Mouse (Mus musculus): ENCODE data around the gene Stac3. TPM values are rescaled to one million over a fixed set of nuclear protein-coding genes. Genes with fewer than 3 reads are reported as not detected.

Stac3 gene
- polyA plus RNA-seq, 1 experiment: 3.8 TPM

DNA sequence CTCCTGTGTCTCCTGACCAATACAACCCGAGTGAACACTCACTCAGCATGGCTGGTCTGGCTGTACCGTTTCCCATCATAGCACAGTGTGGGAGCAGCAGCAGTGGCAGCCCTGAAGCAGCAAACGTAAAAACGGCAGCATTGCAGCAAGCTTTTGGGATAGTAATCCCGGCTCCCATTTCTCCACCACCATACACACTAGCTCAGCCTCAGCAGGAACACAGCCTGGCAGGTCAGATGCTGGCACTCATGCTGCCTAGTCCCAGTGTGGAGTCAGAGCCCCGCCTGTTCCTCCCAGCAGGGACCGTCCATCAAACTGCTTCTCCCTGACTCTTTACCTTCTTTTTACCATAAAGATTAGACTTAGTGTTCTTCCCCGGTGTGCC, 10.4 kb upstream of the Stac3 start:
- H3K4me1 ChIP-seq (ENCODE audit: control insufficient read depth, insufficient read depth, insufficient read length, low read length): no peaks in the 10 kb centered on the region
- no peak overlapping the region for H3K4me3 ChIP-seq (ENCODE audit: insufficient read depth, low read depth, low read length)
- no peak overlapping the region for H3K27ac ChIP-seq (replicated peaks; ENCODE audit: low read depth, low read length)

DNA sequence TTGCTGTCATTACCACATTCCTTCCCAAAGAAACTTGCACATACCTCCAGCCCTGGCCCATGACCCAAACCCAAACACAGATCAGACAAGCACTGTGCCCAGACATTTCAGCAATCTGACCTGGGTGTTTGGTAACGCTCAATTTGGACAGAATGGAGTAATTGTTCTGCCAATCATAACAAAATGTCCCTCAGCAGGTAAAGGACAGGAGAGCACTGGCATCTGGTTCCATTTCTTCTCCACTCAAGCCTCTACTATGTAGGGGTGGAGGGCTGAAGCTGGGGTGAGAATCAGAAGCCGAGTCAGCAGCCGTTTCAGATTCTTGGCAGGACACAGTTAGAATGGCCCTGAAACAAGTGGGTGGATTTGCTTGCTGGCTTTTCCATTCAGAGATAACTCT, 9.4 kb upstream of the Stac3 start:
- Histone ChIP-seq H3K4me3 (ENCODE audit: insufficient read depth, low read depth, low read length) (no peak overlapping the region), H3K4me1 (ENCODE audit: control insufficient read depth, insufficient read depth, insufficient read length, low read length) (no peaks in the 10 kb centered on the region), H3K27ac (replicated peaks; ENCODE audit: low read depth, low read length) (no peak overlapping the region)

DNA sequence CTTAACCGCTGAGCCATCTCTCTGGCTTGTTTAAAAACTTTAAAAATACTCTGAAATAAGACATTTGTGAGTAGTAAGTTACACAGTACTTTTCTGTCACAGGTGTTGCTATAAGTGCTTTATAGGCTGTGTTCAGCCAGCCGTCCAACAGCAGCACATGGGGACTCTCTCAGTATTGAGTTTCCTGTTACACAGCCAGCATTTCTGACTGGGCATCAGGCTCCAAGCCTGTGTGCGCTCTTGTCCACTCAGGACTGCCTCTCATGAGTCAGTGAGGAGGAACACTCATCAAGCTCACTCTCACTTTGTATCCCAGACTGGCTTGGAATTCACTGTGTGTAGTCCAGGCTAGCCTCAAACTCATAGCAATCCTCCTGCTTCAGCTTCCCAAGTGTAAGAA, 5.3 kb upstream of the Stac3 start:
- no peak overlapping the region for H3K27ac ChIP-seq (replicated peaks; ENCODE audit: low read depth, low read length)
- no peaks in the 10 kb centered on the region for H3K4me1 ChIP-seq (ENCODE audit: control insufficient read depth, insufficient read depth, insufficient read length, low read length)
- no peak overlapping the region for H3K4me3 ChIP-seq (ENCODE audit: insufficient read depth, low read depth, low read length)

DNA sequence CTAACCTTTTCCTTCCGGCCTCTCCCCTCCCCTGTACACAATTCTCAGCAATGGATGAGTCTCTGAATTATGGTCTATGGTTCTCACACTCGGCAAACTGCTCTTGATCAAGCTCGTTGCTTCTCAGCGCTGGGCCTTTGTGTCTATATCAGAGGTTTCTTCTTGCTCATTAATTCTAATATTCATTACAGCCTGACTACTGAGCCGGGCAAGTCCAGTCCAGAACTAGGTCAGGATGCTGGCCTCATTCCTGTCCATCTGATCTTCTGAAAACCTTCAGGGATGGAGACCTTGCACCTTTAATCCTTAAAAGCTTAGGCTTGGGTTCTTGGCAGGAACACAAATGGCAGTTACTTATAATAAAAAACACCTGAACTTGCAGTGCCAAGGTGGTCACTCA, 2.0 kb upstream of the Stac3 start:
- Histone ChIP-seq H3K27ac (replicated peaks; ENCODE audit: low read depth, low read length) (no peak overlapping the region), H3K4me1 (ENCODE audit: control insufficient read depth, insufficient read depth, insufficient read length, low read length) (no peaks in the 10 kb centered on the region), H3K4me3 (ENCODE audit: insufficient read depth, low read depth, low read length) (no peak overlapping the region)

DNA sequence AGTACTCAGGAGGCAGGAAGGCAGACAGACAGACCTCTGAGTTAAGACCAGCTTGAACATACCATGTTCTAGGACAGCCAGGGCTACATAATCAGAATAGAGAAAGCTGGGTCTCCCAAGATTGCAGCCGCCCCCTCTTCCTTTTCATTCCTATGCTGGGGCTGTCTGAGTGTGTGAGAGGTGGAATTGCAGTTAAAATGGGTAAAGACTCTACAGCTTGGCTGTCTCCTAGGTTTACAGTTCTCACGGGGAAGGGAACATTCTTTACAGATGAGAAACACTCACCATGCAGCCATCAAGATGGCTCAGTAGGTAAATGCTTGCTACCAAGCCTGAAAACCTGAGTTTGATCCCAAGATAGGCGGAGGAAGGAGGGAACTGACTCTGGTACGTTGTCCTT, 1.4 kb upstream of the Stac3 start:
- Histone ChIP-seq H3K27ac (replicated peaks; ENCODE audit: low read depth, low read length) (no peak overlapping the region), H3K4me3 (ENCODE audit: insufficient read depth, low read depth, low read length) (no peak overlapping the region), H3K4me1 (ENCODE audit: control insufficient read depth, insufficient read depth, insufficient read length, low read length) (no peaks in the 10 kb centered on the region)

DNA sequence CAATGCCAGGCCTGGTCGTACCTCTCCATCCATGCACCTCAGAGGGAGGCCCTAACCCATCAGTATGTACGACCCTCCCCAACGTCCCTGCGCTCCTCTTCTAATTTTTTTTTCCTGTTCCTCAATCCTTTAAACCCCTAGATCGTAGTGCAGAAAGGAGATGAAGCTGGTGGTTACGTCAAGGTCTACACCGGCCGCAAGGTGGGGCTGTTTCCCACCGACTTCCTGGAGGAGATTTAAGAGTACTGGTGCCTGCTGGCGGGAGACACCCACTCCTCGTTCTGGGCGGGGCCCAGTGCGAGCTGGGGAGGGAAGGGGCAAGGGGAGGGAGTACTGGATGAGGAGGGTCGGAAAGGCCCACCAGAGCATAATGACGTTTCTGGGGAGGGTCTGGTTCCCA, 6.8 kb downstream of the Stac3 start:
- H3K27ac ChIP-seq (replicated peaks; ENCODE audit: low read depth, low read length): no peak overlapping the region
- H3K4me3 ChIP-seq (ENCODE audit: insufficient read depth, low read depth, low read length): no peak overlapping the region
- no peaks in the 10 kb centered on the region; the same call in 1 of the 2 replicates for H3K4me1 ChIP-seq (ENCODE audit: control insufficient read depth, insufficient read depth, insufficient read length, low read length)

DNA sequence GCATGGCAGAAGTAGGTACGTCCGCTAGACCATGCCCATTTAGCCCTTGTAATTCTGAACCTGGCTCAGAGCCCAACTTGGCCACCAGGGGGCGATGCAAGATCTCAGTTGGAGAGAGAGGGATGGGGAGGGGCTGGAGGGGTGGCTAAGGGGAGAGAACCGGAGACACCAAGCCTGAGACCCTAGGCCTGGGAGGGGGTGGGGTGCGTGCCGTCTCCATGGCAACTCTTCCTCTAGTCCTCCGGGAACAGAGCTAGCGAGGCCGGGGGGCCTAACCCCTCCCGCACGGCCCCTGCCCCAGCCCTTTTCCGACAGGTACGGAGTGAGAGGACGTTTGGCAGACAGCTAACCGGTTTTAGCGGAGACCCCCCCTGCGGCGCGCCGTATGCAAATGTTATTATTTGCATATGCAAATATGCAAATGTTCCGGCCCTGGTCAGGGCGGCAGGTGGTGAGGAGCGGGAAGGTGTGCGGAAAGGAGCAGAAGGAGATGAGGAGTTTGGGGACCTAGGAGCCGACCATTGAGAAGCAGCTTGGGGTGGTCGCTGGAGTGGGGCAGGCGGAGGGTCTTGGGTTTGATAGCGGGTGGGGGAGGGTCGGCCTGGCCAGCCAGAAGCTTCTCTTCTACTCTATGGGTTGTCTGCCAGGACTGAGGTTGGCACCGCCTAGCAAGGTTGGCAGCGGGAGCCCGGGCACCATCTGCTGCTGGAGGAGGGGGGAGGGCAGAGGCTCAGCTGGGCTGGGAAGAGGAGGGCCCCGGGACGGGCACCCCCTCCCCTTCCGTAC, 7.8 kb downstream of the Stac3 start:
- Histone ChIP-seq H3K4me3 (ENCODE audit: insufficient read depth, low read depth, low read length) (peak overlapping the region; percentile 17), H3K4me1 (ENCODE audit: control insufficient read depth, insufficient read depth, insufficient read length, low read length) (no peaks in the 10 kb centered on the region; the same call in 1 of the 2 replicates), H3K27ac (replicated peaks; ENCODE audit: low read depth, low read length) (no peak overlapping the region)

DNA sequence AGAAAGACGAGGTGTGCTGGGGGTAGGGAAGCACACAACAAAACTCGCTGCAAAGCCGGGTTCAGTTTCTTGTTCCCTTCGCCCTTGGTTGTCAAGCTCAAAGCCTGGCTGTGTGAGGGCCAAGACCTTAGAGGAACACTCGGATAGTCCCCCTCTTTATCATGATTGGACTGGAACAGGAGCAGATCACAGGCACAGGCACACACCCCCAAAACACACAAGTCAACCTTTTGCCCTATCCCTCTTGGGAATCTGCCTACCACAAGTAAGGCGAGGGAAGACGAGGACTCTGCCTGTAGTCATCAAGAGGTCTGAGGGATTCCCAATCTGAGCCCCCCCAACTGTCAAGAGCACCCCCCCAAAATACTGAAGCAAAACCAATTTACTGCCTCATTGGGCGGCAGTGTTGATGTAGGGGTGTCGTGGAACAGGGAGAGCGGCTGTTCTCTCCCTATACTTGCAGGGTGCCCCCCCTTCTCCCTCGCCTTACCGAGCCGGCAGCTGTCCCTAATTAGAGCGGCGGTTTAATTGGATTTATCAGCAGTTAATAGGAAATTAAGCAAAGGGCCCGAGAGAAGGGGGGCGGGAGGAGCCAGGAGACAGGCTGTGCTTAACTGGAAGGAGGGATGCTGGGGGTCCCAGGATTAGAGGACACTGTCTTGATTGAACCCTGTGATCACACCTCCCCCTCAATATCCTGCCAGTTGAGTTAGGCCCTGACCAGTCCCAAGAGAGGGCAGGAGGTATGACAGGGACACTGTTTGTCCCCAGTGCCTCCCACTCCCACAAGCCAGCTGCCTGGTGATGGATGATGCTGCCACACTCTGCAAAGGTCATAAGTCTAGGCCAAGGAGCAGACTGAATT, 8.6 kb downstream of the Stac3 start:
- no peak overlapping the region for H3K27ac ChIP-seq (replicated peaks; ENCODE audit: low read depth, low read length)
- no peaks in the 10 kb centered on the region; the same call in 1 of the 2 replicates for H3K4me1 ChIP-seq (ENCODE audit: control insufficient read depth, insufficient read depth, insufficient read length, low read length)
- no peak overlapping the region for H3K4me3 ChIP-seq (ENCODE audit: insufficient read depth, low read depth, low read length)

DNA sequence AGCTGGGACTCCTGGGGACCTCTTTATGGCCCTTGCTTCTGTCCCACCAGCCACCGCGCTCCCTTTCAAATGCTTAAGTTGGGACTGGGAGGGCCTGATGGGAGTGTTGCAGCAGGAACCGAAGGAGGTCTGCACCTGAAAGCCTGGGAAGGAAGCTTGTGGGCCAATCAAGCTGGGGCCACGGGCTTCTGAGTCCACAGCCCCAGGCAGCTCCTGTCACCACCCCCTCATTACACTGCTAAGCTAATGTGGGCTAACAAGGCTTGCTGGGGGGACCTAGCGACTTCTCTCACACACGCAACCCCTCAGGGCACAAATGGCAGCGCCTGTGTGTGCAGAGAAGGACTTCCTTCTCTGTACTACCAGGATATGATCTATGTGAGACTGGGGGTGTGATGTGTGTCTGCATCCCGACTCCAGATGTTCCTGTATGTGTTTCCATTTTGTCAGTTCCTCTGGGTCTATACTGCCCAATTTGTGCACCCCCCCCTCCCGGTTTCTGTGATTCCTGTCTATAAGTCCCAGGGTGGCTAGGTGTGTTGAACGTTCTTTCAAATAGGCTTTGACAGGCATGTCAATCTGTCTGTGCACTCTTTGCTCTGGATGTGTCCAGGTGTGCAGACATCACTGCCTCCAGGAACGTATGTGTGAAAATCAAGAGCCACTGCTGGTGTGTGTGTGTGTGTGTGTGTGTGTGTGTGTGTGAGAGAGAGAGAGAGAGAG, 9.6 kb downstream of the Stac3 start:
- Histone ChIP-seq H3K4me1 (ENCODE audit: control insufficient read depth, insufficient read depth, insufficient read length, low read length) (no peaks in the 10 kb centered on the region; the same call in 1 of the 2 replicates), H3K27ac (replicated peaks; ENCODE audit: low read depth, low read length) (no peak overlapping the region), H3K4me3 (ENCODE audit: insufficient read depth, low read depth, low read length) (peak overlapping the region; percentile 56)

DNA sequence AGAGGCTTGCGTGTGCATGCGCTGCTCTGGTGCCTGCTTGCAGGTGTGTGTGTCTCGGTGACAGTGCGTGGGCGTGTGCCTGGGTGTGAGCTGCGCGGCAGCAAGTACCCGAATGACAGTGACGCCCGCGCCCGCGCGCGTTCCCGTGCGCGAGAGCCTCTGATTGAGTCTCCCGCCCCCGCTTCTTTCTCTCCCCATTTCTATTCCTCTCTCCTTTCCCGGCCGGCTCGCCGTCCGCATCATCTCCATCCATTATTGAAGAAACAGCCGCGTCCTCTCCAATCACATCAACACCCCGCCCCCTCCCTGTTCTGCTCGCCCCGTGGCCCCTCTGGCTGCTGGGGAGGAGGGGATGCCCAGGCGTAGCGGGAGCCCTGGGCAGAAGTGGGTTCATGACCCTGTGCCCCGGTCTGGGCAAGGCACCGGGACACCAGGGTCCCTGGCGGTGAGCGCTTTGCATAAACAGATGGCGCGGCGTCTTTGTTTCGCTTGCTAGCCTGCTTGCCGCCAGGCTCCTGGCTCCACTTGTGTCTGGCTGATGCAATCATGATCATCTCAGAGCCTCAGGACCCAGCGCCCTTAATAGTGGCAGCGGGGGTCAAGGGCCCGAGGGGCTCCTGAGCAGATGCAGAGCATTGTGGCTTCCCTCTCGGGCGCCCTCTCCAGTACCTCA, 10.3 kb downstream of the Stac3 start:
- no peaks in the 10 kb centered on the region; the same call in 1 of the 2 replicates for H3K4me1 ChIP-seq (ENCODE audit: control insufficient read depth, insufficient read depth, insufficient read length, low read length)
- peak overlapping the region; percentile 56 for H3K4me3 ChIP-seq (ENCODE audit: insufficient read depth, low read depth, low read length)
- H3K27ac ChIP-seq (replicated peaks; ENCODE audit: low read depth, low read length): no peak overlapping the region

DNA sequence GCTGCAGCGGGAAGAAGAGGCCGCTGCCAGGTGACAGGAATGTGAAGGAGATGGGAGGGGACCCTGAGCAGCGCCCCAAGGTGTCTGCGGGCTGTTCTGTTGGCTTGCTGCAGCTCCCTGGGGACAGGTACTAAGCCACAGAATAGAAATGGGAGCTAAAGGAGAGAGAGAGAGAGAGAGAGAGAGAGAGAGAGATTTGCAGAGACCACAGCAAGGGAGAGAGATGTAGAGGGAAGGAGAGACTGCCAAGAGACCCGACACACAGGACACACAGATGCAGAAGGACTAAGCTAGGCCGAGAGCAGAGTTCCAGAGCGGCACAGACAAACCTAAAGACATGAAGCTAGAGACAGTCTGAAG, 10.8 kb downstream of the Stac3 start:
- H3K27ac ChIP-seq (replicated peaks; ENCODE audit: low read depth, low read length): no peak overlapping the region
- H3K4me1 ChIP-seq (ENCODE audit: control insufficient read depth, insufficient read depth, insufficient read length, low read length): no peaks in the 10 kb centered on the region; the same call in 1 of the 2 replicates
- H3K4me3 ChIP-seq (ENCODE audit: insufficient read depth, low read depth, low read length): peak overlapping the region; percentile 56

DNA sequence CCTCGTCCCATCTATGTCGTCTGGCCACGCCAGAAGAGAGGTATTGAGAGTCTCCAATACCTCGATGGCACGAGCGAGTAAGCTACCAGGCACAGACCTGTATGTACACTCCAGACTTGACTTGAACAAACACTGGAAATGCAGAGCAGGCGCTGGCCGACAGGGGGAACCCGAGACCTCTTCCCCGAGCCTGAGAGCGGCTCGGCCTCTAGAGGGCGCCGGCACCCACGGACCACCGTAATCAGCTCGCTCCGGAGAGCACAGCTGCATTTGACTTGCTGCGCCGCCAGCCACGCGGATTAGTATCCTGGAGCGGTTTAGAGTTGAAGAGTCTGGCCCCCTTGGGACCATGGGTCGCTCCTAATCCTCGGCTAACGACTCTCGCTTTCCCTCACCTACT, 11.3 kb downstream of the Stac3 start:
- Histone ChIP-seq H3K4me3 (ENCODE audit: insufficient read depth, low read depth, low read length) (peak overlapping the region; percentile 28), H3K27ac (replicated peaks; ENCODE audit: low read depth, low read length) (no peak overlapping the region), H3K4me1 (ENCODE audit: control insufficient read depth, insufficient read depth, insufficient read length, low read length) (no peaks in the 10 kb centered on the region; the same call in 1 of the 2 replicates)

DNA sequence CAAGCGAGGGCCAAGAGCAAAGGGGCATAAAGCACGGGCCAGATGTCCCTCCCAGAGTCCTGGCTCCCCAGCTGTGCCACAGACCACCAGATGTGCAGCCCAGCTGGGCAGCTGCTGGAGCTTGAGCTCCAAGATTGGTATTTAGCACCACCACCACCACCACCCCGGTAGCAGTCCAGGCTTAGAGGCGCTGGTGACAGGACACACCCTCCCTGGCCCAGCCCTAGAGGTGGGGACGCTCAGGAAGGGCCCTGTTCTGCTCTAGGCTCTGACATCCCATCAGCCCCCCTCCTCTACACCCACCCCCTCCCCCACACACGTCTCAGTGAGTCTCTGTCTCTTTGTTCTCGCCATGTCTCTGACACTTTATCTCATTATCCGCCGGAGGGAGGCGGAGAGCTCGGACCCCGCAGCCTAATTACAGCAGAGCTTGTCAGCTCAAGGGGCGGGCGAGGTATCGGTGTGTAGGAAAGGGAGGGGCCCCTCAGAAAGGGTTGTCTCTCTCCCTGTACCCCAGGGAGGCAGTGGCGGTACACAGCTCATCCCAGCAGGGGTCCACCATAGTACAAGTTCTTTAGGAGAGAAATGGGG, 12.1 kb downstream of the Stac3 start:
- Histone ChIP-seq H3K4me1 (ENCODE audit: control insufficient read depth, insufficient read depth, insufficient read length, low read length) (no peaks in the 10 kb centered on the region; the same call in 1 of the 2 replicates), H3K27ac (replicated peaks; ENCODE audit: low read depth, low read length) (no peak overlapping the region), H3K4me3 (ENCODE audit: insufficient read depth, low read depth, low read length) (no peak overlapping the region)

DNA sequence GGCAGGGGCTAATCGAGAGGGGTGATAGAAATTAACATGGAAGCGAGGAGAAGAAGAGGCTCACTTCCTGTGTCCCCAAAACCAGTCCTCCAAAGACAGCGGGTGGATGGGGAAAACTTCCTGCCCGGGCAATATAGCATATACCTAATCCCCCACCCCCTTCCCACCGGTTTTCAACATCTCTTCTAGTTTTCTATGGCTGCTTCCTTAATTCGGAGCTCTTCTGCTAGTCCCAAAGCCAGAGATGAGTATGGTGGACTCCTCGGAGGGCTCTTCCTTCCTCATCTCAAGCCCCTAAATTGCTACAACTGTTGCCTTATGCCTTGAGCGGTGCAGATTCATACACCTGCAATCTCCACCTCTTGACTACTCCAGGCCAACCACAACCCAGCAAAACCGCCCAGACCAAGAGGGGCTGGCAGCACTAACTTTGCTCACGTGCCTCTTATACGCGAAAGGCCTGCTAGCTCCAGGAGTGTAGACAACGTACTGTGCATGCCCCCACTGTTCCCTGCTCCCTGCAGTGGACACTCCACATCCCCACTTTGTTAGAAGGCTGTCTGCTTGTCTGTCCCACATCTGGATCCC, 12.7 kb downstream of the Stac3 start:
- H3K27ac ChIP-seq (replicated peaks; ENCODE audit: low read depth, low read length): no peak overlapping the region
- H3K4me3 ChIP-seq (ENCODE audit: insufficient read depth, low read depth, low read length): no peak overlapping the region; the same call in 1 of the 2 replicates
- H3K4me1 ChIP-seq (ENCODE audit: control insufficient read depth, insufficient read depth, insufficient read length, low read length): no peaks in the 10 kb centered on the region; the same call in 1 of the 2 replicates
